Mouse (Mus musculus): Measurements from ENCODE around the gene Fam71f2. TPM values are rescaled to one million over a fixed set of nuclear protein-coding genes. Genes with fewer than 3 reads are reported as not detected.

Fam71f2 gene
- polyA plus RNA-seq, 1 experiment from 2014 or later = 0.26 TPM

- 16% methylated on average over 4 of the region's 4 CpGs for whole genome bisulfite sequencing
- H3K4me3 ChIP-seq (replicated peaks) = no peak overlapping the region
- no peak overlapping the region for H3K27ac ChIP-seq (replicated peaks)
- H3K4me2 ChIP-seq = no peak overlapping the region
- H3K36me3 ChIP-seq = no peaks in the 10 kb centered on the region
- no peaks in the 10 kb centered on the region for H3K4me1 ChIP-seq
- no peaks in the 10 kb centered on the region for H3K9me3 ChIP-seq (replicated peaks)
- H3K9ac ChIP-seq (replicated peaks) = no peak overlapping the region
- no peaks in the 10 kb centered on the region for H3K27me3 ChIP-seq (replicated peaks)
- ATAC-seq (ENCODE audit: low FRiP score) = no peak
Observed at GRCm38 (mm10) chr6:29247072-29247471, 32.3 kb upstream of the Fam71f2 start.

- 93% methylated on average over 1 of the region's 1 CpGs for WGBS
- no peak overlapping the region for H3K4me3 ChIP-seq (replicated peaks)
- no peak overlapping the region for H3K9ac ChIP-seq (replicated peaks)
- H3K36me3 ChIP-seq = no peaks in the 10 kb centered on the region
- ATAC-seq (ENCODE audit: low FRiP score) = no peak
- peaks cover 8% of the 10 kb centered on the region for H3K4me1 ChIP-seq
- no peaks in the 10 kb centered on the region for H3K9me3 ChIP-seq (replicated peaks)
- no peak overlapping the region for H3K27ac ChIP-seq (replicated peaks)
- no peak overlapping the region for H3K4me2 ChIP-seq
- H3K27me3 ChIP-seq (replicated peaks) = no peaks in the 10 kb centered on the region; the same call in 1 of the 2 replicates
Observed at GRCm38 (mm10) chr6:29259418-29259817, 20.0 kb upstream of the Fam71f2 start.

- no peak overlapping the region for H3K9ac ChIP-seq (replicated peaks)
Observed at GRCm38 (mm10) chr6:29261831-29262230, 17.6 kb upstream of the Fam71f2 start.

GRCm38 (mm10) chr6:29263650-29264455, 15.5 kb upstream of the Fam71f2 start:
- Histone ChIP-seq H3K9ac (replicated peaks) (no peak overlapping the region), H3K4me3 (replicated peaks) (no peak overlapping the region), H3K27me3 (replicated peaks) (no peaks in the 10 kb centered on the region; the same call in 1 of the 2 replicates), H3K4me1 (peaks cover 8% of the 10 kb centered on the region), H3K4me2 (no peak overlapping the region), H3K36me3 (no peaks in the 10 kb centered on the region), H3K27ac (replicated peaks) (0 out of 2 replicates have a peak overlapping the region, but pooled peaks have one; percentile 34), H3K9me3 (replicated peaks) (no peaks in the 10 kb centered on the region)
- 44% methylated on average over 6 of the region's 6 CpGs for WGBS
- peak; percentile 86 for ATAC-seq (ENCODE audit: low FRiP score)

More at GRCm38 (mm10) chr6:29261831-29262230, 17.6 kb upstream of the Fam71f2 start:
- no peaks in the 10 kb centered on the region for H3K36me3 ChIP-seq
- 88% methylated on average over 5 of the region's 5 CpGs for WGBS
- no peak overlapping the region for H3K4me3 ChIP-seq (replicated peaks)
- H3K4me2 ChIP-seq = no peak overlapping the region
- no peak for ATAC-seq (ENCODE audit: low FRiP score)
- peaks cover 8% of the 10 kb centered on the region for H3K4me1 ChIP-seq
- no peak overlapping the region for H3K27ac ChIP-seq (replicated peaks)
- H3K27me3 ChIP-seq (replicated peaks) = no peaks in the 10 kb centered on the region; the same call in 1 of the 2 replicates
- H3K9me3 ChIP-seq (replicated peaks) = no peaks in the 10 kb centered on the region

- 94% methylated on average over 3 of the region's 3 CpGs for WGBS
- no peak for ATAC-seq (ENCODE audit: low FRiP score)
Observed at GRCm38 (mm10) chr6:29264456-29264781, 15.0 kb upstream of the Fam71f2 start.

GRCm38 (mm10) chr6:29266936-29267335, 12.5 kb upstream of the Fam71f2 start:
- Histone ChIP-seq H3K4me2 (no peak overlapping the region), H3K36me3 (no peaks in the 10 kb centered on the region), H3K9ac (replicated peaks) (no peak overlapping the region), H3K4me1 (peaks cover 8% of the 10 kb centered on the region), H3K9me3 (replicated peaks) (no peaks in the 10 kb centered on the region), H3K27me3 (replicated peaks) (no peaks in the 10 kb centered on the region), H3K4me3 (replicated peaks) (no peak overlapping the region), H3K27ac (replicated peaks) (no peak overlapping the region)
- 84% methylated on average over 4 of the region's 4 CpGs for WGBS
- no peak for ATAC-seq (ENCODE audit: low FRiP score)

More at GRCm38 (mm10) chr6:29264456-29264781, 15.0 kb upstream of the Fam71f2 start:
- H3K27ac ChIP-seq (replicated peaks) = no peak overlapping the region
- peaks cover 8% of the 10 kb centered on the region for H3K4me1 ChIP-seq
- H3K4me3 ChIP-seq (replicated peaks) = no peak overlapping the region
- H3K4me2 ChIP-seq = no peak overlapping the region
- H3K27me3 ChIP-seq (replicated peaks) = no peaks in the 10 kb centered on the region; the same call in 1 of the 2 replicates
- no peaks in the 10 kb centered on the region for H3K36me3 ChIP-seq
- no peak overlapping the region for H3K9ac ChIP-seq (replicated peaks)
- no peaks in the 10 kb centered on the region for H3K9me3 ChIP-seq (replicated peaks)

GRCm38 (mm10) chr6:29269006-29269668, 10.3 kb upstream of the Fam71f2 start:
- Histone ChIP-seq H3K4me2 (no peak overlapping the region), H3K36me3 (no peaks in the 10 kb centered on the region), H3K9ac (replicated peaks) (no peak overlapping the region), H3K27me3 (replicated peaks) (no peaks in the 10 kb centered on the region), H3K9me3 (replicated peaks) (no peaks in the 10 kb centered on the region), H3K27ac (replicated peaks) (no peak overlapping the region), H3K4me3 (replicated peaks) (no peak overlapping the region), H3K4me1 (peaks cover 12% of the 10 kb centered on the region)
- WGBS = 89% methylated on average over 6 of the region's 6 CpGs
- ATAC-seq (ENCODE audit: low FRiP score) = no peak

- Histone ChIP-seq H3K4me3 (replicated peaks) (no peak overlapping the region), H3K9me3 (replicated peaks) (no peaks in the 10 kb centered on the region), H3K36me3 (peaks cover 5% of the 10 kb centered on the region; the same call in 1 of the 2 replicates), H3K4me1 (peaks cover 13% of the 10 kb centered on the region), H3K27me3 (replicated peaks) (no peaks in the 10 kb centered on the region), H3K27ac (replicated peaks) (no peak overlapping the region), H3K4me2 (0 out of 2 replicates have a peak overlapping the region, but pooled peaks have one; percentile 3), H3K9ac (replicated peaks) (no peak overlapping the region)
- 14% methylated on average over 8 of the region's 8 CpGs for WGBS
- ATAC-seq (ENCODE audit: low FRiP score) = no peak
Observed at GRCm38 (mm10) chr6:29270961-29271360, 8.4 kb upstream of the Fam71f2 start.

GRCm38 (mm10) chr6:29272312-29273072, 6.9 kb upstream of the Fam71f2 start, which contains the start of gene Hilpda:
Gene Hilpda (plus strand): TSS chr6:29272488.
- Histone ChIP-seq H3K9me3 (replicated peaks) (no peaks in the 10 kb centered on the region), H3K27me3 (replicated peaks) (no peaks in the 10 kb centered on the region), H3K4me1 (peaks cover 13% of the 10 kb centered on the region), H3K9ac (replicated peaks) (peak within 1 kb of the TSS; percentile 71), H3K4me3 (replicated peaks) (peak within 1 kb of the TSS; percentile 61), H3K36me3 (peaks cover 5% of the 10 kb centered on the region; the same call in 1 of the 2 replicates), H3K27ac (replicated peaks) (peak within 1 kb of the TSS; percentile 79), H3K4me2 (peak within 1 kb of the TSS; percentile 79)
- ATAC-seq (ENCODE audit: low FRiP score) = peak; percentile 93
- WGBS = under 1% methylated on average over 46 of the region's 46 CpGs

GRCm38 (mm10) chr6:29276746-29277145, 2.6 kb upstream of the Fam71f2 start:
- WGBS = 96% methylated on average over 5 of the region's 5 CpGs
- ATAC-seq (ENCODE audit: low FRiP score) = no peak
- Histone ChIP-seq H3K9me3 (replicated peaks) (no peaks in the 10 kb centered on the region), H3K4me3 (replicated peaks) (no peak overlapping the region), H3K27ac (replicated peaks) (no peak overlapping the region), H3K9ac (replicated peaks) (no peak overlapping the region), H3K4me1 (peaks cover 13% of the 10 kb centered on the region), H3K36me3 (peaks cover 5% of the 10 kb centered on the region; the same call in 1 of the 2 replicates), H3K27me3 (replicated peaks) (no peaks in the 10 kb centered on the region), H3K4me2 (no peak overlapping the region)

GRCm38 (mm10) chr6:29278513-29279267, 703 bp upstream of the Fam71f2 start:
- WGBS = 30% methylated on average over 8 of the region's 8 CpGs

More at GRCm38 (mm10) chr6:29278513-29279267, 703 bp upstream of the Fam71f2 start:
- H3K4me2 ChIP-seq = no peak overlapping the region
- no peaks in the 10 kb centered on the region for H3K9me3 ChIP-seq (replicated peaks)
- peaks cover 5% of the 10 kb centered on the region for H3K4me1 ChIP-seq
- H3K27me3 ChIP-seq (replicated peaks) = no peaks in the 10 kb centered on the region
- peaks cover 5% of the 10 kb centered on the region; the same call in 1 of the 2 replicates for H3K36me3 ChIP-seq
- peak; percentile 68; the same call in 1 of the 2 replicates for ATAC-seq (ENCODE audit: low FRiP score)
- no peak overlapping the region for H3K4me3 ChIP-seq (replicated peaks)
- H3K9ac ChIP-seq (replicated peaks) = no peak overlapping the region
- H3K27ac ChIP-seq (replicated peaks) = no peak overlapping the region
